Mouse (Mus musculus) forebrain, embryonic 15.5 days (tissue): ENCODE data around the gene Igf2bp3. TPM values are rescaled to one million over a fixed set of nuclear protein-coding genes. Genes with fewer than 3 reads are reported as not detected.

Experiments
- ATAC-seq: fragments of 200-750 bp; cut with Nextera tagmentation; replicated peaks from 2 replicates; pipeline ENCODE4 v1.8.0; 2017; ENCODE audit warnings: mild to moderate bottlenecking, moderate TSS enrichment, moderate library complexity
- H3K27ac ChIP-seq: fragments of 300-500 bp; sonication (generic); replicated peaks from 2 replicates; pipeline ENCODE4 v1.5.1; 2015; ENCODE audit warnings: mild to moderate bottlenecking, inconsistent platforms
- H3K27me3 ChIP-seq: fragments of 300-500 bp; sonication (generic); 2 replicates; pipeline ENCODE4 v1.6.1; 2015; ENCODE audit warnings: inconsistent platforms
- H3K36me3 ChIP-seq: fragments of 300-500 bp; sonication (generic); 2 replicates; pipeline ENCODE4 v1.6.1; 2015; ENCODE audit warnings: mild to moderate bottlenecking, inconsistent platforms
- H3K4me1 ChIP-seq: fragments of 300-500 bp; sonication (generic); 2 replicates; pipeline ENCODE4 v1.6.1; 2015; ENCODE audit warnings: inconsistent platforms
- H3K4me2 ChIP-seq: fragments of 300-500 bp; sonication (generic); replicated peaks from 2 replicates; pipeline ENCODE4 v1.6.1; 2015; ENCODE audit warnings: mild to moderate bottlenecking, inconsistent platforms
- H3K4me3 ChIP-seq: fragments of 300-500 bp; sonication (generic); 2 replicates; pipeline ENCODE4 v1.5.1; 2015; ENCODE audit warnings: mild to moderate bottlenecking, inconsistent platforms
- H3K9ac ChIP-seq: fragments of 300-500 bp; sonication (generic); replicated peaks from 2 replicates; pipeline ENCODE4 v1.6.1; 2015; ENCODE audit warnings: mild to moderate bottlenecking, inconsistent platforms
- H3K9me3 ChIP-seq: fragments of 300-500 bp; sonication (generic); 2 replicates; pipeline ENCODE4 v1.6.1; 2016; ENCODE audit warnings: inconsistent platforms
- WGBS: fragments of 180-500 bp; shearing (Covaris S2); methylation state at CpG from one replicate; pipeline ENCODE4 v1.1.7; 2015; ENCODE audit warnings: mixed read lengths; 5-methylcytosine and 5-hydroxymethylcytosine counted together
- polyA plus RNA-seq: library from polyadenylated mRNA; unstranded; fragments of >200 nt; fragmentation: Nextera tagmentation; extraction: Ambion mirVana; gene quantifications from 2 replicates; pipeline ENCODE4 v1.2.1, GENCODE M21; 2015

The Igf2bp3 gene
- polyA plus RNA-seq, 1 experiment from 2014 or later: 36.5 TPM

DNA sequence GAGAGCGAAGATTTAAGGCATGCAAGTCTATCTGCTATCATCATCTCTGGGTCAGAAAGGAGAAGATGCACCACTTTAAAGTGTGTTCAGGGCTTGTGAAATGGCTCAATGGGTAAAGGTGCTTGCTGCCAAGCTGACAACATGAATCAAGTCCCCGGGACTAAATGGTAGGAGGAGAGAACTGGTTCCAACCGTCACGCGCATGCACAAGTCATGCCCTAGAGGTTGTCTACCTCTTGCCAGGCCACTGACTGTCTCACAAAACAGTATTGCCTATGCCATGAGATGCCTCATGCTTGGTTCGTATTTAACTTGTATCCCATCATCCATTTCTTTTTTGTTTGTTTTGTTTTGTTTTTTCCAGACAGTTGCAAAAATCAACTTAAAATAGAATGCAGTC lies 48.9 kb downstream of the Igf2bp3 start:
- WGBS: 83% methylated on average over 6 of the region's 6 CpGs
- no peak overlapping the region for H3K4me2 ChIP-seq
- no peak overlapping the region for H3K27ac ChIP-seq
- no peaks in the 10 kb centered on the region for H3K27me3 ChIP-seq
- H3K36me3 ChIP-seq: no peaks in the 10 kb centered on the region
- peaks cover 13% of the 10 kb centered on the region for H3K4me1 ChIP-seq
- no peaks in the 10 kb centered on the region for H3K9me3 ChIP-seq
- ATAC-seq: no peak
- no peak overlapping the region for H3K4me3 ChIP-seq
- no peak overlapping the region for H3K9ac ChIP-seq

DNA sequence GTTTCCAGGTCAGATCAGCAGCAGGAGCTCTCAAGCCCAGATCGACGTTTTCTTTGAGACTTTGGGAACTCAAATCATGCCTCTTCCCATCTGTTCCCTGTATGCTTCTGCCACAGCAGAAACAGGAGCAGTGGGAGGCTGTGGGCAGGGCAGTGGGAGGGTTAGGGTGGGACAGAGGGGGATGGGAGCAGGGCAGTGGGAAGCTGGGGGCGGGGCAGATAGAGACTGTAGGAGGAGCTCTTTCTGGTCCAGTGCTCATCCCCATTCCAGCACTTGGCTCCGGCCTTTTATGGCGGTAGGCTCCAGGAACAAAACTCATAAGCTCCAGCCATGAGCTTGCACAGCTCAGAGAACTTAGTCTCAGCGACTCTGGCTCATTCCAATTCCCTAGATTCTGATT lies 49.7 kb downstream of the Igf2bp3 start:
- H3K9ac ChIP-seq: no peak overlapping the region
- no peak for ATAC-seq
- no peak overlapping the region for H3K4me2 ChIP-seq
- no peak overlapping the region for H3K4me3 ChIP-seq
- H3K9me3 ChIP-seq: no peaks in the 10 kb centered on the region
- no peaks in the 10 kb centered on the region for H3K27me3 ChIP-seq
- no peak overlapping the region for H3K27ac ChIP-seq
- 29% methylated on average over 6 of the region's 6 CpGs for WGBS
- H3K4me1 ChIP-seq: peaks cover 13% of the 10 kb centered on the region
- no peaks in the 10 kb centered on the region for H3K36me3 ChIP-seq

DNA sequence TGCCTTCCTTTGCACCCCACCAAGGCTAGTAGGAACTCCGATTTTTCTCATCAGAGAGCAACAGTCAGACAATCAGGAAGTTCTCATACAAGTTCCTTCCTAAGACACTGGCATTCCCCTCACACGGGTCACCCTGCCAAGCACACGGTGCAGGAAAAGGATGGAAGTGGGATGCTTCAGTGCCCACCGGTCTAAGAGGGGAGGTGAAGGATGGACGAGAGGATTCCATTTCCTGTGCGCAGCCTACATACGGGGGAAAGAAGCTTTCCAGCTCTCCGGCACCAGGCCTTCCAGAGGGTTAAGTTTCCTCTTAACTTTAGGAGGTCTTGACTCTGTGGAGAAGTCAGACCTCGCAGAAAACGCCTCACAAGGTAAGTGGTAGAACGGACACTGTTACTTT lies 50.1 kb downstream of the Igf2bp3 start:
- Histone ChIP-seq H3K9me3 (no peaks in the 10 kb centered on the region), H3K4me3 (no peak overlapping the region), H3K27me3 (no peaks in the 10 kb centered on the region), H3K36me3 (no peaks in the 10 kb centered on the region), H3K9ac (no peak overlapping the region), H3K27ac (no peak overlapping the region), H3K4me2 (no peak overlapping the region), H3K4me1 (peaks cover 17% of the 10 kb centered on the region)
- no peak for ATAC-seq
- 75% methylated on average over 11 of the region's 11 CpGs for WGBS

DNA sequence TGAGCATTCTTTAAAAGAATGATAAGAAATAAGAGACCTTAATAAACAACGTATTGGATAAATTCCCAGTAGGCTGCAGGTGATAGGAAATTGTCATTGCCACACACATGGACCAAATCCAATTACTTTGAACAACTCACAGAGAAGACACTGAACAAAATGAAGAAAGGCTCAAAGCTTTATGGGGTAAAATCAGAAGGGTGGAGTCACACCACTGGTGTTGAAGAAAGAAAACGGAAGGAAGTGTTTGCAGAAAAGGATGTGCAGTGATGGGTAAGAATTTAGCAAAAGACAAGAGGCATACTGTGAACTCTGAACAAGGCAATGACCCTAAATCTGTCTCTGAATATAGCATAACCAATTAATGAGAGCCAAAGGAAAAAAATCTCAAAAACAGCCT lies 54.8 kb downstream of the Igf2bp3 start:
- Histone ChIP-seq H3K27ac (no peak overlapping the region), H3K9me3 (no peaks in the 10 kb centered on the region), H3K4me3 (no peak overlapping the region), H3K36me3 (no peaks in the 10 kb centered on the region), H3K4me2 (no peak overlapping the region), H3K27me3 (no peaks in the 10 kb centered on the region), H3K4me1 (peaks cover 24% of the 10 kb centered on the region), H3K9ac (no peak overlapping the region)
- no peak for ATAC-seq
- 60% methylated on average over 2 of the region's 2 CpGs for WGBS

DNA sequence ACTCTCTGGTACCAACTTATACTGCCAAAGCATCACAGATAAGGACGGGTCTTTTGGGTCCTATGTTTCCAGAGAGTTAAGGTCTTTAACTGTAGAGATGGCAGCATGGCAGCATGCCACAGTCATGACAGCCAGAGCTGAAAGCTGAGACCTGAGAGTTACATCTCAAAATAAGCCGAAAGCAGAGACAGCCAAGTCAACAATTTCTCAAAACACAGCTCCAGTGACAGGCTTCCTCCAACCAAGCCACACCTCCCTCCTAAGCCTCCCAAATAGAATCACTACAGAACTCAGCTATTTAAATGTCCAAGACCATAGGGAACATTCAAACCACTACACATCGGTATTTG lies 58.0 kb downstream of the Igf2bp3 start:
- Histone ChIP-seq H3K4me3 (no peak overlapping the region), H3K9me3 (no peaks in the 10 kb centered on the region), H3K4me1 (peaks cover 24% of the 10 kb centered on the region), H3K36me3 (no peaks in the 10 kb centered on the region), H3K27ac (0 out of 2 replicates have a peak overlapping the region, but pooled peaks have one; percentile 44), H3K9ac (no peak overlapping the region), H3K4me2 (no peak overlapping the region), H3K27me3 (no peaks in the 10 kb centered on the region)
- no peak for ATAC-seq
- 65% methylated on average over 3 of the region's 3 CpGs for WGBS

DNA sequence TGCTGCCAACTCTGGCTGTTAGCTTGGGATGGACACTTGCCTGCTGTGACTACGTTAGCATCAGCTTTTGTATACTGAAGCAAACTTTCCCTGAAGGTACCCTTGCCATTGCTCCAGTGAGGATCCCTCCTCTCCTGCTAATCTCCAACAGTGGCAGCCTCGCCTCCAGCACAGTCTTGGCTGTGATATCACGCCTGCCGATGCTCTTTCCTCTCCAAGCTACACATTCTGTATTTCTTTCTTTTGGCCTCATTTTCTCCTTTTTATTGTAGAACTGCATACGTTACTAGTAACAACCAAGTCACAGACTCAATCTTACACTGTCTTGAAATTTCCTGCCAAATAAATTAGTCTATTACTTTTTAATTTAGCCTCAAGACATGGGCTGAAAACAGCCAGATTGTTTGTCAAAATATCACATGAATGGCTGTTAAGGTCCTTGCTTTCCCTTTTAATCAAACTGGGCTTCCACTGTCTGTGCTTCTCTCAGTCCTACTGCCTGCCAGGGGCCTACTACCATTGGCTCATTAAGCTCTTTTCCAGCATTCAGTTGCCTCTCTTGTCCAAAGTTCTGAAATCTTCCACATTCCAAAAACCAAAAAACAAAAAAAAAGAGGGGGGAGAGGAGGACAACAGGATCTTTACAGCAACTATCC lies 58.5 kb downstream of the Igf2bp3 start:
- Histone ChIP-seq H3K27ac (peak overlapping the region; percentile 44; the same call in 1 of the 2 replicates), H3K4me2 (no peak overlapping the region), H3K9me3 (no peaks in the 10 kb centered on the region), H3K4me1 (peaks cover 24% of the 10 kb centered on the region), H3K27me3 (no peaks in the 10 kb centered on the region), H3K36me3 (no peaks in the 10 kb centered on the region), H3K4me3 (no peak overlapping the region), H3K9ac (no peak overlapping the region)
- WGBS: 47% methylated on average over 5 of the region's 5 CpGs
- peak; percentile 48; the same call in 1 of the 2 replicates for ATAC-seq

DNA sequence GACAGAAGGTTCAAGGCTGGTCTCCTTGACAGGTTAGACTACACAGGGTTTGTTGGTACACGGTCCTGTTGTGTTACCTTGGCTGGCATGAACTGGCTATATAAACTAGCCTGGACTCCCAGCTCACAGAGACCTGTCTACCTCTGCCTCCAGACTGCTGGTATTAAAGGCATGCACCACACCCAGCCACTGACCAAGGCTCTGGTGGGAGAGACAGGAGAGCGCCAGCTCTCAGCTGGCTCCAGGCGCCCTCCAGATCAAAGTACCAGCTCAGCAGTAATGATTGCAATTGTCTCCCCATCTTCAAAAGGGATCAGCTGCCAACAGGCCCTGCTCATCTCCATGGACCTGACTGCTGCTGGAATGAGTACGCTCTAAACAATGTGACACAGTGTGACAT lies 63.3 kb downstream of the Igf2bp3 start:
- Histone ChIP-seq H3K9ac (no peak overlapping the region), H3K27me3 (no peaks in the 10 kb centered on the region), H3K4me2 (no peak overlapping the region), H3K9me3 (no peaks in the 10 kb centered on the region), H3K4me1 (peaks cover 9% of the 10 kb centered on the region), H3K36me3 (no peaks in the 10 kb centered on the region), H3K4me3 (no peak overlapping the region), H3K27ac (no peak overlapping the region)
- no peak for ATAC-seq
- 56% methylated on average over 4 of the region's 4 CpGs for WGBS

DNA sequence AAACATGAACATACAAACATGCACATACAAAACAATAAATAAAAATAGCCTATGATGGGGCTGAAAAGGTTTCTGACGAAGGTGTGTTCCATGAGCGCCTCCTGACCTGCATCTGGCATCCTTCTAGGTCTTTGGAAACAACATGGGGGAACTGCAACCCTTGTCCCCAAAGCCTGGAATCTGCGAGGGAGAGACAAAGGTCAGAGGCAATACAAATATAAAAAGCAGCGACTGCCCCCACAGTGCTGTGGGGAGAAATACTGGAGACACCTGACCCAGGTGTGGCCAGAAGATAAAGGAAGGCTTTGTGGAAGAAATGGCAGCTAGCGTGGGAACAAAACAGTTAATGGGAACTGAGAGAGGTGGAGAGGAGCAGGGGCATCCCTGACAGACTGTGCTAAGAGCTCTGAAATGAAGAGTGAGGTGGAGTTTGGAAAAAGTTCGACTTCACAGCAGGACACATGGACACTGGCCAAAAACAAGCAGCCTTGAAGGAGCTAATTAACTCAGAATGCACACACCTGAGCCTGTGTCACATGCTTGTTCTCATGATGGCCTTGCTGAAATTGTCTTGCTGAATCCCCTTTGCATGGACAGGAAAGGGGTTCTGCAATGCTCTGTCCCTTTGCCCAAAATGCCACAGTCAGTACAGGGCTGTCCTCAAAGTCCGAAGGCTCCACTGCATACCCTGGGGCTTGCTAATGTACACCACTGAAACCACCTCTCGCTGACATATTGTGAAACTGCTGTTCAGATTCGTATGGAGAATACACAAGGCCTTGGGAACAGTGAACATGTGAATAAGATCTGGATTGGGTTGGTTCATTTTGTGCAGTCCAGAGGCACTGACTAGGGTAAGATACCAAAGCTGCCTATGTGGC lies 64.2 kb downstream of the Igf2bp3 start:
- ATAC-seq: no peak
- Histone ChIP-seq H3K4me1 (peaks cover under 1% of the 10 kb centered on the region; the same call in 1 of the 2 replicates), H3K27ac (no peak overlapping the region), H3K9ac (no peak overlapping the region), H3K9me3 (no peaks in the 10 kb centered on the region), H3K4me2 (no peak overlapping the region), H3K4me3 (no peak overlapping the region), H3K27me3 (no peaks in the 10 kb centered on the region), H3K36me3 (no peaks in the 10 kb centered on the region)
- 71% methylated on average over 9 of the region's 9 CpGs for WGBS

DNA sequence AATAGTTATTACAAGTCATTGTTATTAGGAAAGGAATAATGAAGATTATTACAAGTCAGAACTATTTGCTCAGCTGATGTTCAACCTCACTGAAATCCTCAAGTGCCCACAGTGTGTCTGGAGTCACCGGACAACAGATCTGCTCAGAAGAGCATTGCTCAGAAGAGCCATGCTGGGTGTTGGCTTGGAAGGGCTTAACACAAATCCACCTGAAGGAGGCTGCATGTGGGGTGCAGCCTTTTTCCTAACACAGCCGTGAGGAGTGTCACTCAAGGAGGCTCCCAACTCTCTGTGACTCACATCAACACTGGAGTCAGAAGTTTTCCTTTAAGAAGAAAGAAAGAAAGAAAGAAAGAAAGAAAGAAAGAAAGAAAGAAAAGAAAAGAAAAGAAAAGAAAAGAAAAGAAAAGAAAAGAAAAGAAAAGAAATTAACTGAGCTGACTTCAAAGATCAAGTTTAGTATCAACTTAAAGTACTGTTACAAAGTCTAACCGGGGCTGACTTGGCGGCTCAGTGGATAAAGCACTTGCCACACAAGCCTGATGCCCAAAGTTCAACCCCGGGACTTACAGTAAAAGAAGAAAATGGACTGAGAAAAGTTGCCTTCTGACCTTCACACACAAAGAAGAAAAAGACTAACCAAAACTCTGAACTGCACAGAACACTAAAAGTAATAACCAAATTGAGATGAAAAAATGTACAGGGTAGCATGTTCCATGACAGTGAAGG lies 65.4 kb downstream of the Igf2bp3 start:
- Histone ChIP-seq H3K36me3 (no peaks in the 10 kb centered on the region), H3K9ac (no peak overlapping the region), H3K9me3 (no peaks in the 10 kb centered on the region), H3K4me2 (no peak overlapping the region), H3K27me3 (no peaks in the 10 kb centered on the region), H3K4me1 (no peaks in the 10 kb centered on the region), H3K27ac (no peak overlapping the region), H3K4me3 (no peak overlapping the region)
- ATAC-seq: no peak
- WGBS: 76% methylated on average over 5 of the region's 5 CpGs

DNA sequence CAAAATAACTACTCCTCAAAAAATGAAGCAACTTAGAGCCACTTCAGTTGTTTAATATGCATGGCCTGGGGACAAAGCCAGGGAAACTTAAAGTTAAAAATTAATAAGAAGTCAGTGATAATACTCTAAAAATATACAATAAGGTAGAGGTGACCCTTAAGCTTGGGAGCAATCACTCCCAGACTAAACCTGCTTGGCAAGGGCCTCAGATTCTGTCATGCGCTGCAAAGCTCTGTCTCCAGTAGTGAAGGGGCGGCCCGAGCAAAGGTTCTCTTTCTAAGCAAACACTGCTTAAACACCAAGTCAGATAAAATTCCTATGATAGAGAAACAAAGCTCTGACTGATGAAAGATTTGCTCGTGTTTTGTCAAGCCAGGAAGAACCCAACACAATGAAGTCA lies 66.0 kb downstream of the Igf2bp3 start:
- no peaks in the 10 kb centered on the region for H3K9me3 ChIP-seq
- no peaks in the 10 kb centered on the region for H3K27me3 ChIP-seq
- 77% methylated on average over 4 of the region's 4 CpGs for WGBS
- no peaks in the 10 kb centered on the region for H3K36me3 ChIP-seq
- H3K4me2 ChIP-seq: no peak overlapping the region
- no peak overlapping the region for H3K4me3 ChIP-seq
- no peaks in the 10 kb centered on the region for H3K4me1 ChIP-seq
- no peak overlapping the region for H3K27ac ChIP-seq
- H3K9ac ChIP-seq: no peak overlapping the region
- no peak for ATAC-seq

DNA sequence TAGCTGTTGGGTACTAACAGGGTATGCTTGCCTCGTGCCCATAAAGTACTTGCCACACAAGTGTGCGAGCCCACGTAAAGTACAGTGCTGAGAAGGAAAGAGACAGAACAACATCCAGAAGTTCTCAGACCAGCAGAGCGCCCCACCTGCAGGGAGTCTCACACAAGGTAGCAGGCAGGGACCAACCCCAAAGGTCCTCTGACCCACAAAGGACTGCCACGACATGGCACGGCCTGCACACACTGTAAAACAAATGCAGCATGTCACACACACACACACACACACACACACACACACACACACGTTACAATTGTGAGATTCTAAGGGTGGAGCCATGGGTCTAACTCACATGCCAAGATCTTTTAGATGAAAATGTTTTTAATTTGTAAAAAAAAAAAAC lies 66.4 kb downstream of the Igf2bp3 start:
- ATAC-seq: no peak
- Histone ChIP-seq H3K4me1 (no peaks in the 10 kb centered on the region), H3K4me3 (no peak overlapping the region), H3K27me3 (no peaks in the 10 kb centered on the region), H3K9ac (no peak overlapping the region), H3K27ac (no peak overlapping the region), H3K36me3 (no peaks in the 10 kb centered on the region), H3K4me2 (no peak overlapping the region), H3K9me3 (no peaks in the 10 kb centered on the region)
- WGBS: 90% methylated on average over 7 of the region's 7 CpGs

DNA sequence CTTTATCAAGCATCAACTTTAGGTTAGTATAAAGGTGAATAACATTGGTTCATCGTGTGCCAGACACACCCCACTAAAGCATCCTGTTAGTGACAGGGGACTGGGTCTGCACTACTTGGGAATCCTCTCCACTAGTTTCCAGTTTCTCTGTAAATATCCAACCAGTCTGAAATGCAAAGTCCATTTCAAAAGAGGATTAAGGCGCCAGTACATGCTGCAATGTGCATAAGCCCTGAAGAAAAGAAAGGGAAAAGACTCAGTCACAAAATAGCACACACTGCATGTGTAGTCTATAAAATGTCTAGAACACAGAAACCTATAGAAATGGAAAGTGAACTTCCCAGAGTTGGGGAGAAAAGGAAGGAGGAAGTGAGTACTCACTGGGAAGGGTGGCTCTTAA lies 68.3 kb downstream of the Igf2bp3 start:
- Histone ChIP-seq H3K4me3 (no peak overlapping the region), H3K4me2 (no peak overlapping the region), H3K36me3 (no peaks in the 10 kb centered on the region), H3K9ac (no peak overlapping the region), H3K27ac (no peak overlapping the region), H3K9me3 (no peaks in the 10 kb centered on the region), H3K4me1 (no peaks in the 10 kb centered on the region), H3K27me3 (no peaks in the 10 kb centered on the region)
- 66% methylated on average over 2 of the region's 2 CpGs for WGBS
- no peak for ATAC-seq
